Mouse (Mus musculus) midbrain, embryonic 11.5 days (tissue): Measurements from ENCODE around the gene Morn2. TPM values are rescaled to one million over a fixed set of nuclear protein-coding genes. Genes with fewer than 3 reads are reported as not detected.
"Not testable (repeated sequence)": the region's sequence is repeated elsewhere in the genome, so short reads cannot be mapped to it uniquely, and the experiment has no call there.

Experiments
- ATAC-seq: fragments of 200-750 bp; cut with Nextera tagmentation; 2 replicates; pipeline ENCODE4 v1.8.0; 2017; ENCODE audit warnings: moderate TSS enrichment, moderate library complexity; ENCODE audit not compliant: low FRiP score
- DNase-seq: peaks from one replicate; pipeline ENCODE4 v3.0.0; 2015; ENCODE audit warnings: low spot score; ENCODE audit errors: missing footprints
- H3K27ac ChIP-seq: fragments of 300-500 bp; sonication (generic); 2 replicates; pipeline ENCODE4 v1.5.1; 2014; ENCODE audit warnings: low read depth, low read length
- H3K27me3 ChIP-seq: fragments of 300-500 bp; sonication (generic); 2 replicates; pipeline ENCODE4 v1.6.1; 2014; ENCODE audit warnings: mild to moderate bottlenecking, low read length, moderate library complexity, mixed read lengths; ENCODE audit not compliant: control insufficient read depth, insufficient read depth
- H3K36me3 ChIP-seq: fragments of 300-500 bp; sonication (generic); 2 replicates; pipeline ENCODE4 v1.6.1; 2014; ENCODE audit warnings: mild to moderate bottlenecking, low read length, moderate library complexity, mixed read lengths; ENCODE audit not compliant: control insufficient read depth, insufficient read depth
- H3K4me1 ChIP-seq: fragments of 300-500 bp; sonication (generic); 2 replicates; pipeline ENCODE4 v1.6.1; 2014; ENCODE audit warnings: low read length; ENCODE audit not compliant: control insufficient read depth, insufficient read depth
- H3K4me2 ChIP-seq: fragments of 300-500 bp; sonication (generic); 2 replicates; pipeline ENCODE4 v1.6.1; 2014; ENCODE audit warnings: mild to moderate bottlenecking, moderate library complexity
- H3K4me3 ChIP-seq: fragments of 300-500 bp; sonication (generic); 2 replicates; pipeline ENCODE4 v1.5.1; 2014; ENCODE audit warnings: low read depth, low read length
- H3K9ac ChIP-seq: fragments of 300-500 bp; sonication (generic); 2 replicates; pipeline ENCODE4 v1.6.1; 2014; ENCODE audit warnings: low read length
- H3K9me3 ChIP-seq: fragments of 300-500 bp; sonication (generic); 2 replicates; pipeline ENCODE4 v1.6.1; 2016; ENCODE audit warnings: low read length; ENCODE audit not compliant: control insufficient read depth
- WGBS: fragments of 180-500 bp; shearing (Covaris S2); extraction: QIAGEN DNeasy Blood & Tissue Kit; methylation state at CpG from one replicate; pipeline ENCODE4 v1.1.7; 2014; 5-methylcytosine and 5-hydroxymethylcytosine counted together
- polyA plus RNA-seq: library from polyadenylated mRNA; unstranded; fragments of >200 nt; fragmentation: Nextera tagmentation; extraction: Ambion mirVana; gene quantifications from 2 replicates; pipeline ENCODE4 v1.2.1, GENCODE M21; 2014

Gene Morn2
- polyA plus RNA-seq, result 36.2 and 44.6 TPM in 2 replicates

DNA sequence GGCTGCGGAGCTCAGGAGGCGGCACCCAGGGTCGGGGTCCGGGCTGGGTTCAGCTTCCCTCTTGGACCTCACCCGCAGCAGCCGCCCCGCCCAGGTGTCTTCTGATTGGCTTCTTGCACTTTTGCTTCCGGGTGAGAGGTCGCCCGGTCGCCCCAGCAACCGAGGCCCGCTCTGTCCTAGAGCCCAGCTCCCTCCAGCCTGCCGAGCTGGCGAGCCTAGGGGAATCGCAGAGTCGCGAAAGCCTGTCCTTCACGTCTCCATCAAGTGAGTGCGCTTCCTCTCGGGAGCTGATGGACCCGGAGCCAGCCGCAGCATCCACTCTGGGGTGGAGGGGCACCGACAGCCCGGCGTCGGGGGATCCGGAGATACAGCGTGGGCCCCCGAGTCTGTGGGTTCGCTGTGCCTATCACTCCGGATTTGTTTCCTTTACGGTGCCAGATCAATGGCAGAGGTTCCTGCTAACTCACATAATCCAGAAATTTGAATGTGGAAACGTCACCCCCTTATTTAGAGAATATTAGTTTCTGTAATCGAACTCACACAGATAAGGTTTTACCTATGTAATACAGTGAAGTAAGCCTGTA is at the start of gene Morn2, which contains the start of gene Dhx57:
Morn2 (plus strand) TSS at position 130 of the 584 bp plus-strand sequence.
Dhx57 (minus strand) TSS at position 403 of the 584 bp plus-strand sequence.
- H3K9ac ChIP-seq, result peak within 1 kb of the TSS; percentile 85
- ATAC-seq, result peak; percentile 100
- H3K27me3 ChIP-seq, result no peaks in the 10 kb centered on the region
- WGBS, result under 1% methylated on average over 35 of the region's 35 CpGs
- no peaks in the 10 kb centered on the region for H3K36me3 ChIP-seq
- peak within 1 kb of the TSS; percentile 81 for H3K27ac ChIP-seq
- no peaks in the 10 kb centered on the region for H3K9me3 ChIP-seq
- H3K4me2 ChIP-seq, result peak within 1 kb of the TSS; percentile 80
- peak; percentile 99 for DNase-seq
- H3K4me1 ChIP-seq, result peaks cover 11% of the 10 kb centered on the region
- H3K4me3 ChIP-seq, result peak within 1 kb of the TSS; percentile 89

- ATAC-seq, result no peak
- H3K4me1 ChIP-seq, result no peaks in the 10 kb centered on the region
- H3K9ac ChIP-seq, result no peak overlapping the region
- H3K27me3 ChIP-seq, result no peaks in the 10 kb centered on the region
- peaks cover 31% of the 10 kb centered on the region for H3K36me3 ChIP-seq
- no peak overlapping the region for H3K27ac ChIP-seq
- H3K4me2 ChIP-seq, result no peak overlapping the region
- H3K4me3 ChIP-seq, result no peak overlapping the region
- DNase-seq, result no peak
- 91% methylated on average over 9 of the region's 9 CpGs for WGBS
- H3K9me3 ChIP-seq, result no peaks in the 10 kb centered on the region
Measured at GRCm38 (mm10) chr17:80241594-80241993, 48.4 kb upstream of the Morn2 start.

DNA sequence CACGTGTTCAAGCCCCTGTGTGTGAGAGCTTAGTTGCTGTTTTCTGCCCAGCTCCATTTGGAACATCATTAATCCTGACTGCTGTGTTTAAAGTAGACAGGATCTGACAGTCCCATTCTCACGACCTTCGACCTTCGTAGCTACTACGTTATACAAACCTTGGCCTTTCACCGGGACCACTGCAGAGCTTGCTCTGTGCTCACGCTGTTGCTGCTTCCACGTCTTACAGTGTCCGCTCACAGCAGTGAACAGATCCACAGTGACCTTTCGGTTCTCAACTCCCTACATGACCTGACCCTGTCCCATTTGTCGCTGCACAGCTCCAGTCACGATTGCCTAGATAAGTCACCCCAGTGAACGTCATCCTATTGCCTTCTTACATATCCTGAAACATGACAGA is 46.9 kb upstream of the Morn2 start:
- no peak for ATAC-seq
- no peak overlapping the region for H3K4me2 ChIP-seq
- H3K27me3 ChIP-seq, result no peaks in the 10 kb centered on the region
- 80% methylated on average over 13 of the region's 13 CpGs for WGBS
- no peak overlapping the region for H3K4me3 ChIP-seq
- H3K36me3 ChIP-seq, result peaks cover 31% of the 10 kb centered on the region
- DNase-seq, result peak; percentile 67
- no peak overlapping the region for H3K9ac ChIP-seq
- H3K9me3 ChIP-seq, result no peaks in the 10 kb centered on the region
- no peak overlapping the region for H3K27ac ChIP-seq
- H3K4me1 ChIP-seq, result no peaks in the 10 kb centered on the region

DNA sequence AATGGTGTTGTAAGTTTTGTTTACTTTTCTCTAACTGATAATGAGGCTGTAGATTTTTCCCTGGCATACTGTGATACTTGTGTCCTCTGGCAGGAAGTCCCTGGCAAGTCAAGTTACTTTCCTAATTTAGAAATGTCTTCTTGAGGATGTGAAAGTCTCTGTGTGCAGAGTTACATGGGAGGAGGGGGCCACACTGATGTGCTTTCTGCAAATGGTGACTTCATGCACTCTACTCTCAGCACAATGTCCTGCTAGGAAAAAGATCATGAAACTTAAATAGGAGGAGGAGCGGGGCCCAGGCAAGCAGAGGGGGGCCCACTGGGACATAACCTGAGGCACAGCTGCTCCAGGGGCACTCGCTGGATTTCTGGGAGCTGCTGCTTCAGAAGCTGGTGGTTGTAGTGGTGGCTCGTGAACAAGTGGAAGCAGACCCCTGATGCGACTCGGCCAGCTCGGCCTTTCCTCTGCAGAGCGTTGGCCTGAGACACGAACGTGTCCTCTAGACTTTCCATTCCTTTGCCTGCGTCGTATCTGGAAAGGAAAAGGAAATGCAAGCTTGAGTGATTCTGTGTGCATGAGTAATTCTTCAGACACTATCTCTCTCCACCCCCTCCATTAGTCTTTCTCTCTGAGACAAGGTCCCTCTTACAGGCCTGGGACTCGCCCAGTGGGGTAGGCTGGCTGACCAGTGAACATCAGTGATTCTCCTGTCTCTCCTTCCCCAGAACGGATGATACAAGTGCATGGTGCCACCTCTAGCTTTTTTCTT is 37.1 kb upstream of the Morn2 start:
- Histone ChIP-seq H3K4me1 (no peaks in the 10 kb centered on the region), H3K27me3 (no peaks in the 10 kb centered on the region), H3K4me3 (no peak overlapping the region), H3K36me3 (peaks cover 34% of the 10 kb centered on the region), H3K9me3 (no peaks in the 10 kb centered on the region), H3K4me2 (no peak overlapping the region), H3K27ac (no peak overlapping the region), H3K9ac (no peak overlapping the region)
- 81% methylated on average over 13 of the region's 13 CpGs for WGBS
- ATAC-seq (no peak), DNase-seq (peak; percentile 73)

GRCm38 (mm10) chr17:80254421-80254820 is 35.6 kb upstream of the Morn2 start:
- H3K36me3 ChIP-seq, result peaks cover 33% of the 10 kb centered on the region
- no peak overlapping the region for H3K4me3 ChIP-seq

GRCm38 (mm10) chr17:80255208-80255607 is 34.8 kb upstream of the Morn2 start:
- no peaks in the 10 kb centered on the region for H3K9me3 ChIP-seq
- H3K4me2 ChIP-seq, result no peak overlapping the region
- DNase-seq, result peak; percentile 84
- no peak for ATAC-seq
- H3K9ac ChIP-seq, result no peak overlapping the region
- no peak overlapping the region for H3K27ac ChIP-seq
- peaks cover 28% of the 10 kb centered on the region for H3K36me3 ChIP-seq
- no peaks in the 10 kb centered on the region for H3K4me1 ChIP-seq
- H3K27me3 ChIP-seq, result no peaks in the 10 kb centered on the region
- H3K4me3 ChIP-seq, result no peak overlapping the region
- WGBS, result 73% methylated on average over 13 of the region's 13 CpGs

More at GRCm38 (mm10) chr17:80254421-80254820, 35.6 kb upstream of the Morn2 start:
- H3K4me1 ChIP-seq, result no peaks in the 10 kb centered on the region
- H3K9ac ChIP-seq, result no peak overlapping the region
- no peak overlapping the region for H3K27ac ChIP-seq
- H3K9me3 ChIP-seq, result no peaks in the 10 kb centered on the region
- ATAC-seq (no peak), DNase-seq (peak; percentile 8)
- no peak overlapping the region for H3K4me2 ChIP-seq
- no peaks in the 10 kb centered on the region for H3K27me3 ChIP-seq
- 96% methylated on average over 5 of the region's 5 CpGs for WGBS

DNA sequence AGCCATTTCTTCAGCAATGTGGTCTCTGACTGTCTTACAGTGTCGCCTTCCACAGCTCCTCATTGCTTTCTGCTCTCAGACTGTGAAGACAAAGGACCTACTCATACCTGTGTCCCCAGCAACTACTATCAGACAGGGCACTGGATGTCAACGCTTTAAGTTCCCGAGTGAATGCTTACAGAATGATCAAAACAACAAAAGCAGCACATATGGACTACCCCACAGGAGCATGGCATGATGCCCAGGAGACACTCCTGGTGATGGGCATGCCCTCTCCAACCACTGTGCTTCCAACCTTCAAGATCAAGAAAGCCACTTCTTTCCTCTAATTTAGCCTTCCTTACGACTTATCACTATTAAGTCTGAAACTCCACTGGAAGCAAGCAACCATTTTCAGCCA is 22.9 kb upstream of the Morn2 start:
- peaks cover 23% of the 10 kb centered on the region for H3K36me3 ChIP-seq
- H3K4me2 ChIP-seq, result no peak overlapping the region
- no peak overlapping the region for H3K4me3 ChIP-seq
- no peaks in the 10 kb centered on the region for H3K9me3 ChIP-seq
- ATAC-seq (no peak), DNase-seq (peak; percentile 37)
- H3K27me3 ChIP-seq, result no peaks in the 10 kb centered on the region
- H3K9ac ChIP-seq, result no peak overlapping the region
- WGBS, result 91% methylated on average over 4 of the region's 4 CpGs
- no peak overlapping the region for H3K27ac ChIP-seq
- no peaks in the 10 kb centered on the region for H3K4me1 ChIP-seq

DNA sequence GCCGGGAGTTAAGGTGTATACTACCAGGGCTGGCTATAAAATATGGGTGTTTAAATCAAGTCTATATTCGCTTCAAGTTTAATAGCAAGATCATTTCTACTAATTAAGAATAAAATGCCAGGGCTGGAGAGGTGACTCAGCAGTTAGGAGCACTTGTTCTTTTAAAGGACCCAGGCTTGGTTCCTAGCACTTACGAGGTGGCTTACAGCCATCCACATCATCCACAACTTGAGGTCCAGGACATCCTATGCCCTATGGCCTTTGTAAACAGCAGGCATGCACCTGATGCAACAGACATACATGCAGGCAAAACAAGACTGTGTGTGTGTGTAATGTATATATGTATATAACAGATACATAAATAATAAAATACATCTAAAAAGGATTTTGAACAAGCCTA is 21.9 kb upstream of the Morn2 start:
- WGBS, result 97% methylated on average over 3 of the region's 3 CpGs
- H3K4me1 ChIP-seq, result no peaks in the 10 kb centered on the region
- peak; percentile 72 for DNase-seq
- no peak overlapping the region for H3K9ac ChIP-seq
- H3K4me2 ChIP-seq, result no peak overlapping the region
- ATAC-seq, result no peak
- H3K36me3 ChIP-seq, result peaks cover 21% of the 10 kb centered on the region
- no peak overlapping the region for H3K4me3 ChIP-seq
- H3K27ac ChIP-seq, result no peak overlapping the region
- H3K9me3 ChIP-seq, result no peaks in the 10 kb centered on the region
- H3K27me3 ChIP-seq, result no peaks in the 10 kb centered on the region

DNA sequence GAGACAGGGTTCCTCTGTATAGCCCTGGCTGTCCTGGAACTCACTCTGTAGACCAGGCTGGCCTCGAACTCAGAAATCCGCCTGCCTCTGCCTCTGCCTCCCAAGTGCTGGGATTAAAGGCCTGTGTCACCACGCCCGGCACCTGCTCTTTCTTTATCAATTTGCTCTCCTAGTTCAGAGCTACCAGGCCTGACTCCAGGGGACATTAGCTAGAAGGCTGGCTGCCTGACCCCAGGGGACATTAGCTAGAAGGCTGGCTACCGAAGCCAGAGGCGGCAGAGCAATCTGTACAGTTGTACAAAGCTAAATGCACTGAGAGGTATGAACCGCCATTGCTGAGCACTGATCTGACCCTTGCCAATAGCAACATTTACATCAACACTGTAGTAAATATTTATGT is 19.4 kb upstream of the Morn2 start:
- WGBS, result 93% methylated on average over 7 of the region's 7 CpGs
- not testable (repeated sequence) for H3K27ac ChIP-seq, H3K4me2 ChIP-seq, H3K27me3 ChIP-seq, H3K9ac ChIP-seq, H3K4me3 ChIP-seq, ATAC-seq, H3K4me1 ChIP-seq, H3K9me3 ChIP-seq
- H3K36me3 ChIP-seq, result peaks cover 19% of the 10 kb centered on the region
- DNase-seq, result peak; percentile 65
